Mouse (Mus musculus) kidney, adult 11 months (tissue): ENCODE results near the gene Mad2l1bp.

Source experiments
- DNase-seq: peaks from one replicate; pipeline ENCODE4 v3.0.0; 2022

Mad2l1bp gene

GRCm38 (mm10) chr17:46154336-46154735 is 983 bp upstream of the Mad2l1bp start:
- no peak for DNase-seq

GRCm38 (mm10) chr17:46143578-46144423 is 9.6 kb downstream of the Mad2l1bp start, which contains the start of gene Rsph9:
TSS of gene Rsph9 (minus strand) at chr17:46144216.
- DNase-seq: peak; percentile 83

GRCm38 (mm10) chr17:46139872-46140271 is 13.5 kb downstream of the Mad2l1bp start:
- no peak for DNase-seq

- DNase-seq: no peak
These were observed 14.7 kb downstream of the Mad2l1bp start for GRCm38 (mm10) chr17:46138563-46139236.

GRCm38 (mm10) chr17:46132862-46133261 is 20.5 kb downstream of the Mad2l1bp start:
- DNase-seq: no peak

- peak; percentile 80 for DNase-seq
These were observed 21.2 kb downstream of the Mad2l1bp start for GRCm38 (mm10) chr17:46132058-46132718.

- no peak for DNase-seq
These were observed 23.4 kb downstream of the Mad2l1bp start for GRCm38 (mm10) chr17:46129741-46130498.

- DNase-seq: no peak
These were observed 25.4 kb downstream of the Mad2l1bp start for GRCm38 (mm10) chr17:46127814-46128493.

GRCm38 (mm10) chr17:46126608-46127007 is 26.7 kb downstream of the Mad2l1bp start:
- no peak for DNase-seq

- no peak for DNase-seq
These were observed 29.2 kb downstream of the Mad2l1bp start for GRCm38 (mm10) chr17:46123953-46124700.

GRCm38 (mm10) chr17:46123285-46123684 is 30.1 kb downstream of the Mad2l1bp start:
- no peak for DNase-seq

- no peak for DNase-seq
These were observed 30.6 kb downstream of the Mad2l1bp start for GRCm38 (mm10) chr17:46122791-46123190.

GRCm38 (mm10) chr17:46119641-46120040 is 33.7 kb downstream of the Mad2l1bp start:
- no peak for DNase-seq

- no peak for DNase-seq
These were observed 34.9 kb downstream of the Mad2l1bp start for GRCm38 (mm10) chr17:46118423-46118850.

- no peak for DNase-seq
These were observed 35.5 kb downstream of the Mad2l1bp start for GRCm38 (mm10) chr17:46117623-46118422.

GRCm38 (mm10) chr17:46116881-46117280 is 36.5 kb downstream of the Mad2l1bp start:
- no peak for DNase-seq

GRCm38 (mm10) chr17:46116138-46116537 is 37.2 kb downstream of the Mad2l1bp start:
- no peak for DNase-seq

GRCm38 (mm10) chr17:46115489-46115888 is 37.9 kb downstream of the Mad2l1bp start:
- no peak for DNase-seq

- peak; percentile 74 for DNase-seq
These were observed 42.7 kb downstream of the Mad2l1bp start, which contains the start of gene Mrps18a for GRCm38 (mm10) chr17:46110402-46111289. TSS of gene Mrps18a (plus strand) at chr17:46110986.
